Mouse (Mus musculus) gastrocnemius, postnatal 36 days (tissue): ENCODE measurements around the gene Mdm2. TPM values are rescaled to one million over a fixed set of nuclear protein-coding genes. Genes with fewer than 3 reads are reported as not detected.
"Not testable (repeated sequence)": the region's sequence is repeated elsewhere in the genome, so short reads cannot be mapped to it uniquely, and the experiment has no call there.

Experiments
- DNase-seq, 2 experiments: peaks; one replicate each; pipeline ENCODE4 v3.0.0; 2022
- intact Hi-C: fragments of 180-260 bp; cut with DNase I; formaldehyde crosslinking; loops from one replicate; pipeline ENCODE4 v1.15.1; 2025
- total RNA-seq, 2 experiments: library from RNA; stranded (reverse); gene quantifications; 2 replicates each; pipeline ENCODE4 v1.2.3; 2021

Gene Mdm2
- total RNA-seq, 2 experiments from 2014 or later = 40.8 to 44.9 TPM

- DNase-seq, intact Hi-C loops: not testable (repeated sequence)
Measured at GRCm38 (mm10) chr10:117735396-117735795, 24.8 kb upstream of the Mdm2 start.

GRCm38 (mm10) chr10:117734104-117734852 is 23.7 kb upstream of the Mdm2 start:
- DNase-seq, intact Hi-C loops: not testable (repeated sequence)

GRCm38 (mm10) chr10:117733626-117734025 is 23.1 kb upstream of the Mdm2 start:
- intact Hi-C loops, DNase-seq: not testable (repeated sequence)

GRCm38 (mm10) chr10:117732962-117733592 is 22.5 kb upstream of the Mdm2 start:
- intact Hi-C loops = no loop called here
- DNase-seq = no peak

GRCm38 (mm10) chr10:117732184-117732583 is 21.6 kb upstream of the Mdm2 start:
- DNase-seq = no peak
- intact Hi-C loops = no loop called here

- no peak for DNase-seq
- intact Hi-C loops = no loop called here
Measured at GRCm38 (mm10) chr10:117731244-117732101, 20.9 kb upstream of the Mdm2 start.

- intact Hi-C loops = no loop called here
- no peak for DNase-seq
Measured at GRCm38 (mm10) chr10:117730637-117731203, 20.2 kb upstream of the Mdm2 start.

- DNase-seq = no peak
- intact Hi-C loops = no loop called here
Measured at GRCm38 (mm10) chr10:117730140-117730539, 19.6 kb upstream of the Mdm2 start.

- intact Hi-C loops = no loop called here
- no peak for DNase-seq
Measured at GRCm38 (mm10) chr10:117729139-117729814, 18.7 kb upstream of the Mdm2 start.

- intact Hi-C loops = no loop called here
- no peak for DNase-seq
Measured at GRCm38 (mm10) chr10:117728574-117728973, 18.0 kb upstream of the Mdm2 start.

- no peak for DNase-seq
- intact Hi-C loops = no loop called here
Measured at GRCm38 (mm10) chr10:117727518-117728110, 17.1 kb upstream of the Mdm2 start.

GRCm38 (mm10) chr10:117726888-117727385 is 16.4 kb upstream of the Mdm2 start:
- DNase-seq = no peak
- intact Hi-C loops = no loop called here

GRCm38 (mm10) chr10:117726350-117726749 is 15.8 kb upstream of the Mdm2 start:
- no peak for DNase-seq
- intact Hi-C loops = no loop called here

GRCm38 (mm10) chr10:117725671-117726070 is 15.1 kb upstream of the Mdm2 start:
- DNase-seq = no peak
- intact Hi-C loops = no loop called here

- intact Hi-C loops = no loop called here
- no peak for DNase-seq
Measured at GRCm38 (mm10) chr10:117724804-117725361, 14.3 kb upstream of the Mdm2 start.

GRCm38 (mm10) chr10:117724136-117724718 is 13.7 kb upstream of the Mdm2 start:
- DNase-seq = no peak
- intact Hi-C loops = no loop called here

GRCm38 (mm10) chr10:117718161-117719119 is 7.9 kb upstream of the Mdm2 start:
- DNase-seq = peak in 1 of 2 experiments; percentile 24
- intact Hi-C loops = no loop called here

- no peak for DNase-seq
- intact Hi-C loops = no loop called here
Measured at GRCm38 (mm10) chr10:117717583-117717982, 7.0 kb upstream of the Mdm2 start.
